Mouse (Mus musculus) heart, embryonic 16.5 days (tissue): ENCODE data around the gene Napsa. TPM values are rescaled to one million over a fixed set of nuclear protein-coding genes. Genes with fewer than 3 reads are reported as not detected.

Experiments used
- ATAC-seq: fragments of 200-750 bp; cut with Nextera tagmentation; replicated peaks from 2 replicates; pipeline ENCODE4 v1.8.0; 2017; ENCODE audit warnings: moderate number of reproducible peaks; ENCODE audit not compliant: insufficient read depth, low FRiP score; ENCODE audit errors: extremely low read depth
- H3K27ac ChIP-seq: fragments of 300-500 bp; sonication (generic); 2 replicates; pipeline ENCODE4 v1.5.1; 2014; ENCODE audit warnings: mild to moderate bottlenecking, low read length, control low read depth, moderate library complexity
- H3K27me3 ChIP-seq: fragments of 300-500 bp; sonication (generic); 2 replicates; pipeline ENCODE4 v1.6.1; 2014; ENCODE audit warnings: low read length, mixed read lengths; ENCODE audit not compliant: control insufficient read depth, insufficient read depth
- H3K36me3 ChIP-seq: fragments of 300-500 bp; sonication (generic); 2 replicates; pipeline ENCODE4 v1.6.1; 2014; ENCODE audit not compliant: control insufficient read depth, insufficient read depth
- H3K4me1 ChIP-seq: fragments of 300-500 bp; sonication (generic); 2 replicates; pipeline ENCODE4 v1.6.1; 2014; ENCODE audit warnings: low read length, mixed read lengths; ENCODE audit not compliant: control insufficient read depth, insufficient read depth
- H3K4me2 ChIP-seq: fragments of 300-500 bp; sonication (generic); 2 replicates; pipeline ENCODE4 v1.6.1; 2014; ENCODE audit warnings: low read depth, mild to moderate bottlenecking, control low read depth, low read length
- H3K4me3 ChIP-seq: fragments of 300-500 bp; sonication (generic); 2 replicates; pipeline ENCODE4 v1.5.1; 2014; ENCODE audit warnings: mild to moderate bottlenecking, control low read depth, low read length
- H3K9ac ChIP-seq: fragments of 300-500 bp; sonication (generic); 2 replicates; pipeline ENCODE4 v1.6.1; 2014; ENCODE audit warnings: low read length, control low read depth
- H3K9me3 ChIP-seq: fragments of 300-500 bp; sonication (generic); replicated peaks from 2 replicates; pipeline ENCODE4 v1.6.1; 2016; ENCODE audit warnings: low read length; ENCODE audit not compliant: control insufficient read depth
- WGBS: fragments of 180-500 bp; shearing (Covaris S2); extraction: QIAGEN DNeasy Blood & Tissue Kit; methylation state at CpG from one replicate; pipeline ENCODE4 v1.1.7; 2014; 5-methylcytosine and 5-hydroxymethylcytosine counted together
- microRNA-seq: library from miRNA; unstranded; fragments of <30 nt; microRNA quantifications from one replicate; pipeline ENCODE4, GENCODE M21; 2017
- polyA plus RNA-seq: library from polyadenylated mRNA; unstranded; fragments of >200 nt; fragmentation: Nextera tagmentation; extraction: Ambion mirVana; gene quantifications from 2 replicates; pipeline ENCODE4 v1.2.1, GENCODE M21; 2015

Gene Napsa
- polyA plus RNA-seq, 1 experiment from 2014 or later, result 2.8 TPM

DNA sequence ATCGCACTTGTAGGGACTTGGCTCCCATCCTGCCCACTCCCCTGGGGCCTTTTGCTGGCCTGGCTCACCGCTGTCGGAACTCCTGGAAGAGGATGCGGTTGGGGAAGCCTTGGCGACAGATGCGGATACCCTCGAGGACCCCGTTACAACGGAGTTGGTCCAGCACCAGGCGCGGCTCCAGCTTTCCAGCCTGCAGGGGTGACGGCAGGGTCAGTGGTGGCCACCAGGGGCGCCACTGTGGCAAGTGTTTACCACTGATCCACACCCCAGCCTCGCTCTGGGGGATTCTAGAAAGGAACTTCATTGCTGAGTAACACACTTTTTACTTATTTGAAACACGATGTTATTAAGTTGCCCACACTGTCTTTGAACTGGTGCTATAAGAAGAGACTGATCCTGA is 61.2 kb downstream of the Napsa start:
- no peak overlapping the region for H3K4me3 ChIP-seq
- H3K27me3 ChIP-seq, result peaks cover 33% of the 10 kb centered on the region
- no peaks in the 10 kb centered on the region for H3K9me3 ChIP-seq
- no peak overlapping the region for H3K27ac ChIP-seq
- no peaks in the 10 kb centered on the region for H3K36me3 ChIP-seq
- H3K9ac ChIP-seq, result no peak overlapping the region
- 13% methylated on average over 15 of the region's 15 CpGs for WGBS
- no peak overlapping the region for H3K4me2 ChIP-seq
- no peaks in the 10 kb centered on the region for H3K4me1 ChIP-seq
- ATAC-seq, result no peak

Small RNA genes within 50 kb of the gene (microRNA-seq; reads per million reads assigned to microRNA genes)
- gene Mir7053, result not detected

Other genes with a start within 250 kb of the Napsa start
- 0.62 and 0.70 TPM in 2 replicates for gene Syt3, start 188.3 kb upstream of the Napsa start, polyA plus RNA-seq
- gene 1700008O03Rik, start 186.6 kb upstream of the Napsa start, polyA plus RNA-seq, result 0.32 and 0.41 TPM in 2 replicates
- 1.2 and 1.3 TPM in 2 replicates for gene Lrrc4b, start 143.4 kb upstream of the Napsa start, polyA plus RNA-seq
- 0.62 and 1.2 TPM in 2 replicates for gene Aspdh, start 107.0 kb upstream of the Napsa start, polyA plus RNA-seq
- gene Josd2, start 104.4 kb upstream of the Napsa start, polyA plus RNA-seq, result 157 and 169 TPM in 2 replicates
- gene Emc10, start 75.9 kb upstream of the Napsa start, polyA plus RNA-seq, result 87.9 and 88.7 TPM in 2 replicates
- 6.8 and 7.6 TPM in 2 replicates for gene Fam71e1, start 75.8 kb upstream of the Napsa start, polyA plus RNA-seq
- 4.5 and 4.6 TPM in 2 replicates for gene Mybpc2, start 47.7 kb upstream of the Napsa start, polyA plus RNA-seq
- gene Spib, start 40.3 kb upstream of the Napsa start, polyA plus RNA-seq, result 4.0 and 5.9 TPM in 2 replicates
- 61.1 and 70.5 TPM in 2 replicates for gene Pold1, start 23.5 kb upstream of the Napsa start, polyA plus RNA-seq
- gene Nr1h2, start 18.4 kb upstream of the Napsa start, polyA plus RNA-seq, result 64.3 and 73.5 TPM in 2 replicates
- 0.08 and 0.32 TPM in 2 replicates for gene Kcnc3, start 18.3 kb downstream of the Napsa start, polyA plus RNA-seq
- gene Myh14, start 98.5 kb downstream of the Napsa start, polyA plus RNA-seq, result 1.5 and 4.9 TPM in 2 replicates
- not detected in 2 replicates for gene Izumo2, start 136.4 kb downstream of the Napsa start, polyA plus RNA-seq
- gene Vrk3, start 176.0 kb downstream of the Napsa start, polyA plus RNA-seq, result 35.9 and 36.5 TPM in 2 replicates
- 0.54 and 0.80 TPM in 2 replicates for gene Zfp473, start 178.7 kb downstream of the Napsa start, polyA plus RNA-seq
- gene Nup62, start 243.7 kb downstream of the Napsa start, polyA plus RNA-seq, result 79.2 and 81.5 TPM in 2 replicates
- gene Il4i1, start 244.0 kb downstream of the Napsa start, polyA plus RNA-seq, result 2.4 and 4.6 TPM in 2 replicates
- 2.3 and 2.4 TPM in 2 replicates for gene Atf5, start 244.3 kb downstream of the Napsa start, polyA plus RNA-seq